Mouse (Mus musculus): ENCODE measurements at regions not wholly inside any gene's neighbourhood (a gene's known extent, or its start where the extent isn't known, plus 50 kb on each side); places are given as distances from the start of the nearest gene placed in this dataset.

DNA sequence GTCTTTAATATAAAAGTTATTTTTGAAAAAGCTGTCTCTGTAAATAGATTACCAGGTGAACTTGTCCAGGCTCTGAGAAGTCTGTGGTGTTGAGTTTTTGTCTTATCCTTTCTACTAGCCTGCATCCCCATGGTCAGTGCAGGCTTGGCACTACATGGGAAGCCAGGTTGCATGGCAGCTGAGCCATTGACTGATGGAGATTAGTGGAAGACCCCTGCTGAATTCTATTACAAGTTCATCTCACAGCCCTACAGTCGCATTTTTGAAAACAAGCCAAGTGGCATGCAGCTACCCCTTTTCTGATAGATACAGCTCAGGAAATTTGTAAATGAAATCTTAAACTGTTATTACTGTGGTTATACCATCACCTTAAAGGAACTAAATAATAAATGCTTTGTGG is 101.2 kb upstream of the Fam184a start:
- no peak for DNase-seq

DNA sequence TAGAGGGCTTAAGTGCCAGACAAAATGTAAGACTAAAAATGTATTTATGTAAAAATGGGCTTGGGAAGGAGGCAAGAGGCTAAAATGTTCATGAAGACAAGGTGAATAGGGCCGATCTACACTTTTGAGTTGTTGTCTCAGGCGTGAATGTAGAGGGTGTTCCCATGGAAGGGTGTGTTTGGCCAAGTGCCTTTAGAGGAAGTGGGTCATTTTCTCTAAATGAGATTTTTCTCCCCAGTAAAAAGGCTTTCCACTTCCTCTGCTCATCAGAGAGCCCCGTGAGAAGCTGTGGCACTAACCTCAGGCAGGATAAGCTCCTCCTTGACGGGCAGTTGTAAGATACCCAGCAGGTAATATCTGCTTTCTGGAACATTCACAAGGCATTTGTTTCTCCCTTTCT is 99.6 kb upstream of the Fam184a start:
- DNase-seq, result no peak

DNA sequence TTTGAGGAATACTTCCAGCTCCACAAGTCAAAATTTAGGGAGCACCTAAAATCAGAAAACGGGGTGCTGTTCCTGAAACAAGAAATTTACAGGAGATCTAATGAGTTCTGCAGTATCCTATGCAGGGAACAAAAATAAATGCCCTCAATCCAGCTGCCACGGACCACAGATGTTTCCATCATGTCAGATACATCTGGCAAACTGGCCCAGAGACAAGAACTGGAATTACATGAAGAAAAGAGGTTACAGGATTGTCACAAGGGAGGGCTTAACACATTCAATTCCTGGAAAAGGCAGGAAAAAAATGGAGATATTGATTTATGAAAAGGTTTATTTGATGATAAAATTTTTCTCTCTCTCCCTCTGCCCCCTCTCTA is 62.3 kb upstream of the Fam184a start:
- no peak for DNase-seq

DNA sequence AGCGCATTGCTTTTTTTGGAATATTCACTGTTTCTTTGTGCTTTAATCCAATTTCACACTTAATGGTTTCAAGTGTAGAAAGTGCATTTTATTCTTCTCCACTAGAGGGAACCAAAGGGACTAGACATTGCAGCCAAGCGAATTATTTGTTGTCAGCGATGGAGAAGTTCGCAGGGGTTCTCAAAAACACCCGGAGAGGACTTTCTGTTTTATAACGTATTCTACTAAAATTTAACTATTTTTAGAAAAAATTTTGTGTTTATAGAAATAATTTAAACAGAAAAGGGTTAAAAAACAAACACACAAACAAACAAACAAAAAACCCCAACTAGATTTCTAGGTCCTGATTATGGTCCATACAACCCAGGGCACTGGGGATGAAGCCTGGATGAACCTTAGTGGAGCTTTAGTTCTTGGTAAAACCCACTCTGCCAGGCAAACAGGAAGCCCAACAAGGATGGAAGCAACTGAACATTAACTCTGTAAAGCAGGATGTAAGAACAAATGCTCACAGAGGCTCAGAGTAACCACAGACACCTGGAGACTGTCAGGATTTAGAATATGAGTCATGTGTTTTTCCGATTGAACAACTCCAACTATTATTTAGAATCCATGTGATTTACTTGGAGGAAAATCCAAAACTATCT is 61.8 kb upstream of the Fam184a start:
- no peak for DNase-seq

DNA sequence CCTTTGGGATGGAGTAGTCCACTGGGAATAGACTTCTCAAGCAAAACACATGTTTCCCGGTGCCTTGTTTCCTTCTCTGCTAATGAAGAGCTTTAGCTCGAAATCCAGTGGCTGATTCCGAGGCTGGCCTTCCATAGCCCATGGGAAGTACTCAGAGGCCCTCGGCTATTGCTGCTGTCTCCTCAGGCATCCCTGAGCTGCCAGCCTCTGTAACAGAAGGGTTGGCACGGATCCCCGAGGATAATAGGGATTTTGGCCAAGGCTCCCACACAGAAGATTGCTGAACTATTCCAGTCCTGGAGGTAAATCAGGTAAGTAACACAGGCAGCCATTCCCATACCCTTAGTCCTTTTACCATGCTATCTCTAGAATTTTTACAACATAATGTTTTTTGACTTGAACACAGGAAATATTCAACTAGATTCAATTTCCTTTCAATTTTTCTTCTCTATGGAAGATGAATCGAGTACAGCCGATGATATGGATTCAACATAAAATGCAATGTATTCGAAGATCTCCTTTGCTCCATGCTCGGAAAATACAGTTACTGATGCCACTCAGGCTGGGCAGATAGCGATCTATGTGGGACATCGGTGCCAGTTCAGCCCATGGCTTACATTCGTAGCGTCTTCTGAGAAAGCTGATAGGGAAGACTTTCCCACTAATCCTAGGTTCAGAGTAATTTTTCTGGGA is 61.1 kb upstream of the Fam184a start:
- no peak for DNase-seq

DNA sequence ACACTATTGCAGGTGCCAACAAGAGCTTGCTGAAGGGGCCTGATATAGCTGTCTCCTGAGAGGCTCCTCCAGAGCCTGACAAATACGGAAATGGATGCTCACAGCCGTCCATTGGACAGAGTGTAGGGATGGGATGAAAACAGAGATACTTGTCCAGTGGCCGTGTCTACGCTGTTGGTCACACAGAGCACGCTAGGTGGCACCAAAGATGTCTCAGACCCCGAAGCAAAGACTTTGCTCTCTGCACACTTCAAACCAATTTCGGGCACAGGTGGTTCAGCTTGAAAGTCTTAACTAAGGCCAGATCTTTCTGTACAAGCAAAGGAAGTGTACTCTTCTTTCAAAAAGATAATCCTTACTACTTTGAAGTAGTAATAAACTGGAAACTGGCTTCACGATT is 55.8 kb upstream of the Fam184a start:
- DNase-seq, result peak; percentile 14

DNA sequence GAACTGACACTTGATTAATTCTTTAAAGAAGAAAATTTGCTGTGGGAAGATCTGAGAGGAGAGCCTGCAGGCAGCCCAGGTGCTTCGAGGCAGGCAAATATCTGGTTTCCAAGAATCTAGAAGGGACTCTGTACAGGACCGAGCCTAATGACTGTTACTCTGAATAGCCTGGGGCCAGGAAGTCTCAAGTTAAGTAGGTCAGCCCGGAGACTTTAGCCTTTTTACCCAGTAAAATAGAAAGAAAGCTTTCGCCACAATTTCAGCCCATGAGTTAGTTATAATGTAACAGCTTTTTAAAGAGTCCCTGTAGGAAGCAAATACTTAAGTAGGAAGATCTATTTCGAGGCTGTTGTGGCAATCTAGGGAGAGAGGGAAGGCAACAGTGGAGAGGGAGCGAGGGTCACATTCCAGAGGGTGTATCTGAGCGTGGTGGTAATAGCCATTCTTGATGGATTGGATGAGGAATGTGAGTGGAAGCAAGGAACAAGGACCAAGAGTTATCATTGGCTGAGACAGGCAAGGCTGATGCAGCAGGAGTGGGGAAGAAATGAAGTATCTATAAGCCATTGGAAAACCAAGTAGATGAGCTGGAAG is 50.2 kb upstream of the Fam184a start:
- DNase-seq, result no peak

All from thymus, postnatal 25 days (tissue).